Mouse (Mus musculus) embryonic stem cell, embryonic (primary cell): ENCODE measurements at regions not wholly inside any gene's neighbourhood (a gene's known extent, or its start where the extent isn't known, plus 50 kb on each side); places are given as distances from the start of the nearest gene placed in this dataset.
"Not testable (repeated sequence)": the region's sequence is repeated elsewhere in the genome, so short reads cannot be mapped to it uniquely, and the experiment has no call there.

ENCODE experiments used
- CTCF ChIA-PET, 4 experiments: fragments of 300-600 bp in 2 of 4; fragments of 350-600 bp in 2 of 4; sonication (Branson Sonifier 250); formaldehyde crosslinking; loops; one replicate each; lab custom pipeline; 2022; ENCODE audit warnings: inconsistent platforms in 2 of 4; lab: Charles Lee
- POLR2A ChIA-PET, 4 experiments: fragments of 300-600 bp in 2 of 4; fragments of 350-600 bp in 2 of 4; sonication (Branson Sonifier 250); formaldehyde crosslinking; loops; one replicate each; lab custom pipeline; 2022; ENCODE audit warnings: antibody characterized with exemption in 4 of 4, inconsistent platforms in 1 of 4; lab: Charles Lee

DNA sequence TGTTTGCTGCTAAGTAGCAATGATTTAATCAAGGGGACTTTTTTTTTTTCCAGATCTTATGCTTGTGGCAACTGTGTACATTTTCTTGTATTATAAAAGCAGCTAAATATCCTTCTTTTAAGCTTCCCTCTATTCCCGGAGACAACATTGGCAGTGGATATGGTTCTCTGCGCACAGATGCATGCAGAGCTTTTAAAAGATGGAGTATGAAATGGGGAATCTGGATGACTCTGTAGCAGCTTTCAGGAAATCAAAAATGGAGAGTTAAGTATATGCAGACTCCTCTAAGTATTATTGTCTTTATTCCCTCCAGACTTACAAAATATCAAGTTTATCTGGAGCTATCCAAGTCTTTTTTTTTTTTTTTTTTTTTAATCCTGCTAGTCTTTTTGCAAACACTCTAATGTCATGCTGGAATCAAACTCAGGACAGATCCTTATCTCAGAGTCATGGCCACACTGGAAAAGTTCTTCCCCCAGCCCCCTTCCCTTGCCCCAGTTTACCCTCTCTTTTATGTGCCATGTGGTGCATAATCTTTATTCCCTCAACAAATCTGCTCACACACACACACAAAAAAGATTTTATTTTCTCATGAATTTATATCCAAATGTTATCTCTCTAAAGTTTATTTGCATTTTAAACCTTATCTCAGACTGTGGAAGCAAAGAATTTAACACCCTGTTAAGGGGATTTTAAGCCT lies 1080.3 kb upstream of the Cdh6 start:
- POLR2A ChIA-PET: interaction anchor here in 1 of 4 experiments (0.7 kb wide), 1 partner anchor 1431 kb away, joined by 10 read pairs; no protein-coding TSS in a partner anchor
- CTCF ChIA-PET: interaction anchor here in 1 of 4 experiments (0.6 kb wide), 1 partner anchor 379 kb away, joined by 3 read pairs; no protein-coding TSS in a partner anchor

DNA sequence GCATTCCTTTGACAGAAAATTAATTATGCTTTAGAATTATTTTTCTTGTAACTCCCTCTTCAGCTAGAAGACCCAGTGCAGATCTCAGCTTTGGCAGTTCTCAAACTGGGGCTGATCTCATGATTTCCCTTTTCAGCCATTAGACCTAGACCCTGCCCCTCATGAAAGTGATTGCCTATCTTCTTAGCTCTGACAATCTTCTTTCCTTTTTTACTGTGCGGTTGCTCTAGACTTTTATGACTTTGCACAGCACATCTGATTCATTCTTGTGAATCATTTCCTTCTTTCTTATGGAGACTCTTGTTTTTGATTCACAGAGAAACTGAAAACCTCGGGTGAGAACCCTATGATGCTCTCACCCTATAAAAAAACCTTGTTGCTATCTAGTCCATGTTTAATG lies 1078.3 kb upstream of the Cdh6 start:
- POLR2A ChIA-PET: no interaction called here

DNA sequence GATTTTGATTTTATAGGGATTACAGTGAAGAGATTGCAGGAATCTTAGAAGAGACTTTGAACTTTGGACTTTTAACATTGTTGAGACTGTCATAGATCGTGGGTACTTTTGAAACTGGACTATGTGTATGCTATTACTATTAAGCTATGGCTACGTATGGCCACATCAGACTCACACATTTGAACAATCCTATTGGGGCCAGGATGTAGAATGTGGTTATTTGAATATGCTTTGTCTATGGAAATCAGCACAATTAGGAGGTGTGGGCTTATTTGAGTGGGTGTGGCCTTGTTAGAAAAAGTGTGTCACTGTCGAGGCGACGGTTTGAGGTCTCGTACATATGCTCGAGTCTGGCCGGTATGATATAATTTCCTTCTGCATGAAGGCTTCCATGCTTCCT lies 1041.8 kb upstream of the Cdh6 start:
- POLR2A ChIA-PET: no interaction called here
- CTCF ChIA-PET: no interaction called here

More for the DNA sequence above, 1078.3 kb upstream of the Cdh6 start:
- CTCF ChIA-PET: no interaction called here

DNA sequence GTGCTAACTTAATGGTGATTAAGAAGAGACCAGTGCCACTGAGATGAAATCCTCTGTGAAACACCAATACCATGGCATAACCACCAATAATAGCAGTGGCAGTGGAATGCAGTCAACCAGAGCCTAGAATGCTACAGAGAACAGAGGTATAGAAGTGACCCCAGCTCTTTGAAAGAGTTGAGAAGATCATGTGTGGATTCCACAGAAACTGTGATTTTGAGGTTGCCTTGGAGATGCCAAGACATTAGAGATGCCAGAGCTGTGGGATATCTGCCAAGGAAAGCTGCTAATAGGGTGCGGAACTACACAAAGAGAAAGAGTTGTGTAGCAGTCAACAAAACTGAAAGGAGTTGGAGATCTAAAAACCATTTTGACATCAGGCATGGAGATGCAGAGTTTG lies 1041.3 kb upstream of the Cdh6 start:
- ChIA-PET CTCF (no interaction called here), POLR2A (no interaction called here)

DNA sequence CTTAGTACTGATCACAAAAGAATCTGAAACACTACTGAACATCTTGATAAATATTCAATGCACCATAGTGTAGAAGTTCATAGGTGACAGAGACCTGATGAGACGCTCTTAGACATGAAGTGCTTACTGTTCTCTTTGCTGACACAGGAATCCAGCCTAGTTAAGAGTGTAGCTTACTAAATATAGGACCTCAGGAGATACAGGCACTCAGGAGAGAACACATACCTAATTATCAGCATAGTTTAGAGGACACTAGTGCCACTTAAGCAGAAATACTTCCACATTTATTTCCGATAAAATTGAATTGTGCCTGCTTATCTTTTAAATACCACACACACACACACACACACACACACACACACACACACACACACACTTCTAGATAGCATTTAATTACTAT lies 1004.0 kb upstream of the Cdh6 start:
- ChIA-PET POLR2A (no interaction called here), CTCF (no interaction called here)

DNA sequence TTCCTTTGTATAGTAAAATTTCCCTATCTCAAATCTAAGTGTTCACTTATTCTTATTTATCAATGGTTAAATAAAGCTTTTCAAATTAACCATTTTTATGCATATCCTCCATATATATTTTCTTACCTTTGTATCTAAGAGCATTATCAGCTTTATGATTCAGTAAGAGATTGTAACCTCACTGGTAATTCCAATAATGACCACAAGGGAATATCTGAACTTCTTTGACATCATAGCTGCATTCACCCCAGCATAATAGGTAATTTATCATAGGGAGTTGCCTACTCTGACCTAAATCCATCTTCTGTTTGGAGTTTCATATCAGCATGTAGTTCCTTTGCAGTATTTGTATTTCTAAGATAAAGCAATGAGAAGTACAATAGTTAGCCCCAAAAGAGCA lies 963.9 kb upstream of the Cdh6 start:
- ChIA-PET CTCF (interaction anchor here in 1 of 4 experiments (0.5 kb wide), 1 partner anchor 274 kb away, joined by 3 read pairs; no protein-coding TSS in a partner anchor), POLR2A (no interaction called here)

DNA sequence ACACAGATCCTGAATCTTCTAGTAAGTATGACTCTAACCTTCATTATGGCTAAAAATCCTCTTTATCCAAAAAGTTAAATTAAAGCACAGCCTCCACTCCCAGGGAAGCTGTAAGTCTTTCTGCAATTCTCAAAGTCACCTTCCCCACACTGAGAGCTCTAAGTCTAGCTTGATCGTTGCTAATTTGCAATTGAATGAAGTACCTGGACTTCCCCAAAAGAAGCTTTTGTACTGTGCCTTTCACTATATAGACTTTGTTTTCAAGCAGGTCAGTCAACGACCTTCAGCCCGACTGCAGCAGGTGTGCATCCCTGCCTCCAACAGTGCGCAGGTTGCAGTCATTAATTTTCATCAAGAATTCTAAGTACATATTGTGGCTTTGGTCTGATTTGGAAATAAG lies 950.4 kb upstream of the Cdh6 start:
- ChIA-PET CTCF (no interaction called here), POLR2A (no interaction called here)

DNA sequence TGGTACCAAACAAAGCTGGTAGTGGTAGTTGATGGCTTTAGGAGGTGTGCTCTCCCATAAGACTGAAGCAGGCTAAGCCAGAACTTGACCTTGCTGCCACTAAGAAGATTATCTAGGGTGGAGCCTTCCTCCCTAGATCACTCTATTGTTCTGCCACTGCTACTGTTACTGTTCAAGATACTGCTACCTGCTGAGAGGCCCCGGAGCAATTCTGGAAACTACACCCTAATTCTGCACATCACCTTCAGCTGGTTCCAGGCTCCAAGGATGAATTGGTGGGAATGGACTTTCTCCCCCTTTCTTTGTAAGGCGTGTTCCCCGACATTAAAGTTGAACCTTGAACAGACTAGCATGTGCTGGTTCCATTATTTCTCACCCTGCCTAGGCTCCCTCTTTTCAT lies 944.8 kb upstream of the Cdh6 start:
- POLR2A ChIA-PET, CTCF ChIA-PET: not testable (repeated sequence)

DNA sequence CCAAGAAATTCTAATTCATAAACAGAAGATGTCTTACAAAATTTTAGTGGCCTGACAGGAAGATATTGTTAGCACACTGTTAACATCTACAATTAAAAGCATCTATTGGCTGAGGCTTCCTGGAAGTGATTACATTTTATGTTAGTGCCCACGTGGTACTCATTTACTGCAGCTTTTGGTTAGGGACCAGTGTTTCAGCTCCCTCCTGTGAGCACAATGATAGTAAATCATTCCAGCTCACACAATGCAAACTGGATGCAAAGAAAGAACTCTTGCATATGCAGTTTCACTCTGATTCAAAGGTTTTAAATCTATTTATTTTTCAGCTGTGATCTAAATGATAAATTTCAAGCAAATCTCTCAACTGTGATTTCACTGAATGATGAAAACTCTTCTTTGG lies 928.3 kb upstream of the Cdh6 start:
- ChIA-PET POLR2A (no interaction called here), CTCF (no interaction called here)

DNA sequence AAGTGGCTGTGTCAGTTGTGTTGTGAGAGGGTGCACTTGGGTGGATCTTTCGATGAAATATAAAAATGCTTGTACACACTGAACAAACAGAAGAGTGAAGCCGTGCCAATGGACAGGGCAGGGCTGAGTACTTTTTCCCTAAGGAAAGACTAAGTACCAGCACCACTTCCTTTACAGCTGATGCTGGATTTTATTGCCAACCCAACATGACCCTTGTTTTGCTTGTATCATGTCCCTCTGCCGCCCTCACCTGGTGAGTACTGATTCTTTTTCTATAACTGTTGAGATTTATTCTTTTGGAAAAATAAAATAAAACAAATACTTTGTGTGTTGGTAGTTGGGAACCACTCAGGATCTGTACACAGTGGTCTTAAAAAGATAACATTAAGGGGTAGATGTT lies 878.4 kb upstream of the Cdh6 start:
- POLR2A ChIA-PET: no interaction called here
- CTCF ChIA-PET: interaction anchor here in 1 of 4 experiments (0.6 kb wide), 1 partner anchor 404 kb away, joined by 4 read pairs; no protein-coding TSS in a partner anchor
